ENCODE assay signal across 24 mouse cellular contexts in the genomic region with DNA sequence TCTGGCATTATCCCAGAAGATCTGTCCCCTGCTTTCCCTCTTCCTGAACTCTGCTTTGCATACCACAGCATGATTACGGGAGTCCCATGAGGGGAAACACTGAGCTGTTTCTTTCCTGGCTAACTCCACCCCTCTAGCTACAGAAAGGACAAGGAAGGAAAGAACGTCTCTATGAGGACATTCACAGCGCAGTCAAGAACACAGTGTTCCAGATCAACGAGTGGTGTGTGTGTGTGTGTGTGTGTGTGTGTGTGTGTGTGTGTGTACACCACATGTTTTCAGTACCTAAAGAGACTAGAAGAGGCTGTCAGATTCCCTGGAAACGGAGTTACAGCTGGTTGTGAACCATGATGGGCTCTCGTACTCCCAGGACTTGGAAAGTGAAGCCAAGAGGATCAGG. TPM values are rescaled to one million over a fixed set of nuclear protein-coding genes. Genes with fewer than 3 reads are reported as not detected.
A peak's percentile ranks its signal among the peaks of the same experiment; 100 is the strongest.
DNase-seq lines count a peak whose midpoint lies in the region; ATAC-seq lines count a peak whose summit lies in the region.
"Had no signal": no experiment of that assay in that cellular context is flagged by ENCODE, and none has a peak within 500 bp of the region (broad histone marks: within the 10 kb centered on the region; RNA-seq: fewer than 3 reads in every experiment).

No protein-coding gene starts in this region.

- H3K9me3 ChIP-seq in embryonic facial prominence, embryonic 14.5 days (ENCODE audit: control insufficient read depth, low read length) = no peaks in the 10 kb centered on the region
- no peaks in the 10 kb centered on the region for H3K9me3 ChIP-seq in embryonic facial prominence, embryonic 10.5 days
- H3K9me3 ChIP-seq in heart, embryonic 10.5 days = no peaks in the 10 kb centered on the region
- H3K9me3 ChIP-seq: embryonic facial prominence, embryonic 13.5 days; forebrain, embryonic 13.5 days; forebrain, embryonic 15.5 days; G1E had no signal

- no peaks in the 10 kb centered on the region for H3K27me3 ChIP-seq in embryonic facial prominence, embryonic 14.5 days (replicated peaks; ENCODE audit: control insufficient read depth, insufficient read depth, low read length)
- H3K27me3 ChIP-seq in embryonic facial prominence, embryonic 10.5 days (replicated peaks; ENCODE audit: low read depth, poor library complexity, severe bottlenecking) = no peaks in the 10 kb centered on the region
- no peaks in the 10 kb centered on the region for H3K27me3 ChIP-seq in heart, embryonic 10.5 days (ENCODE audit: insufficient read depth, poor library complexity, severe bottlenecking)
- H3K27me3 ChIP-seq: CH12.LX; embryonic facial prominence, embryonic 13.5 days; forebrain, embryonic 13.5 days; forebrain, embryonic 15.5 days had no signal

- no peak overlapping the region for H3K27ac ChIP-seq in embryonic facial prominence, embryonic 14.5 days (replicated peaks; ENCODE audit: low read depth, low read length)
- H3K27ac ChIP-seq in embryonic facial prominence, embryonic 10.5 days (replicated peaks) = no peak overlapping the region
- H3K27ac ChIP-seq in heart, embryonic 10.5 days = no peak overlapping the region
- H3K27ac ChIP-seq: embryonic facial prominence, embryonic 13.5 days; forebrain, embryonic 13.5 days; forebrain, embryonic 15.5 days had no signal

- H3K4me2 ChIP-seq in embryonic facial prominence, embryonic 14.5 days (ENCODE audit: low read depth, low read length) = no peak overlapping the region
- H3K4me2 ChIP-seq: embryonic facial prominence, embryonic 13.5 days; forebrain, embryonic 13.5 days; forebrain, embryonic 15.5 days had no signal

- 67% methylated on average over 6 of the region's 6 CpGs for WGBS in embryonic facial prominence, embryonic 14.5 days
- 82% methylated on average over 6 of the region's 6 CpGs for WGBS in embryonic facial prominence, embryonic 10.5 days
- WGBS in heart, embryonic 10.5 days = 79% methylated on average over 6 of the region's 6 CpGs

- no peak overlapping the region for H3K9ac ChIP-seq in embryonic facial prominence, embryonic 14.5 days (ENCODE audit: low read depth, low read length)
- H3K9ac ChIP-seq: embryonic facial prominence, embryonic 13.5 days; forebrain, embryonic 13.5 days; forebrain, embryonic 15.5 days; forebrain, postnatal 0 days had no signal

- H3K4me1 ChIP-seq in embryonic facial prominence, embryonic 14.5 days (ENCODE audit: control insufficient read depth, insufficient read depth, low read length) = no peaks in the 10 kb centered on the region
- H3K4me1 ChIP-seq in embryonic facial prominence, embryonic 10.5 days = no peaks in the 10 kb centered on the region
- H3K4me1 ChIP-seq in heart, embryonic 10.5 days = no peaks in the 10 kb centered on the region
- H3K4me1 ChIP-seq: embryonic facial prominence, embryonic 13.5 days; forebrain, embryonic 13.5 days; forebrain, embryonic 15.5 days had no signal

- no peak for ATAC-seq in embryonic facial prominence, embryonic 14.5 days (ENCODE audit: low read depth)
- ATAC-seq: activated CD4-positive, CD25-positive, alpha-beta regulatory T cell, adult 4 months; CD4-positive, CD25-positive, alpha-beta regulatory T cell, adult 4 months; forebrain, embryonic 13.5 days; forebrain, embryonic 15.5 days; forebrain, postnatal 0 days; Patski had no signal

- DNase-seq in embryonic facial prominence, embryonic 14.5 days (ENCODE audit: low spot score) = peak; percentile 2
- no peak for DNase-seq in embryonic facial prominence, embryonic 10.5 days (ENCODE audit: low spot score)
- peak; percentile 91 for DNase-seq in heart, adult 11 months
- no peak for DNase-seq in heart, embryonic 10.5 days (ENCODE audit: low spot score)
- peak; percentile 2 for DNase-seq in kidney, postnatal 14 days
- DNase-seq in kidney, adult 18-20 months = no peak
- DNase-seq: adrenal gland, adult 8-10 months; adrenal gland, postnatal 14 days; adrenal gland, postnatal 36 days; B cell, adult 2 months; cerebellum, adult 11-12 months; cerebellum, adult 2 months; cerebellum, adult 9-10 months; cerebellum, postnatal 10 days; cerebellum, postnatal 25 days; forebrain, postnatal 0 days had no signal

- no peaks in the 10 kb centered on the region for H3K36me3 ChIP-seq in embryonic facial prominence, embryonic 14.5 days (ENCODE audit: control insufficient read depth, insufficient read depth, low read length)
- no peaks in the 10 kb centered on the region for H3K36me3 ChIP-seq in embryonic facial prominence, embryonic 10.5 days (replicated peaks)
- no peaks in the 10 kb centered on the region for H3K36me3 ChIP-seq in heart, embryonic 10.5 days
- H3K36me3 ChIP-seq: embryonic facial prominence, embryonic 13.5 days; forebrain, embryonic 15.5 days; G1E had no signal

- no peak overlapping the region for H3K4me3 ChIP-seq in embryonic facial prominence, embryonic 14.5 days (ENCODE audit: low read depth, low read length)
- no peak overlapping the region for H3K4me3 ChIP-seq in embryonic facial prominence, embryonic 10.5 days
- H3K4me3 ChIP-seq in heart, embryonic 10.5 days = no peak overlapping the region
- H3K4me3 ChIP-seq: embryonic facial prominence, embryonic 13.5 days; forebrain, embryonic 13.5 days; forebrain, embryonic 15.5 days had no signal

RNA-seq across cellular contexts. Expression of gene Cxcl13, which starts 38.3 kb away (rescaled TPM):
- polyA plus RNA-seq in embryonic facial prominence, embryonic 14.5 days (2014; fragmentation: Nextera tagmentation; extraction: Ambion mirVana) = 8.0 and 8.5 TPM in 2 replicates
- polyA plus RNA-seq in embryonic facial prominence, embryonic 10.5 days (2016; fragmentation: Nextera tagmentation; extraction: Ambion mirVana) = 4.7 and 6.2 TPM in 2 replicates
- polyA plus RNA-seq in heart, embryonic 10.5 days (2016; fragmentation: Nextera tagmentation; extraction: Ambion mirVana) = 0.70 and 6.5 TPM in 2 replicates
- polyA plus RNA-seq: CD4-positive, CD25-positive, alpha-beta regulatory T cell, adult 4 months; cerebellum, adult 2 months; forebrain, embryonic 13.5 days; G1E; Patski had no signal

Comparison
In these comparisons a context has a peak if more than half of its experiments do, and no peak if none do; other contexts are left out.
1. DNase-seq: peak in embryonic facial prominence, embryonic 14.5 days (single experiment), heart, adult 11 months (single experiment) and kidney, postnatal 14 days (single experiment); none in embryonic facial prominence, embryonic 10.5 days (single experiment), heart, embryonic 10.5 days (single experiment) and kidney, adult 18-20 months (single experiment).